Mouse (Mus musculus) hindbrain, embryonic 14.5 days (tissue): Measurements from ENCODE around the gene Fam219a. TPM values are rescaled to one million over a fixed set of nuclear protein-coding genes. Genes with fewer than 3 reads are reported as not detected.

Experiments
- ATAC-seq: fragments of 200-750 bp; cut with Nextera tagmentation; 2 replicates; pipeline ENCODE4 v1.8.0; 2017; ENCODE audit warnings: moderate number of reproducible peaks, mild to moderate bottlenecking, moderate TSS enrichment, moderate library complexity; ENCODE audit not compliant: low FRiP score
- DNase-seq: peaks from one replicate; pipeline ENCODE4 v3.0.0-alpha.2; 2015; ENCODE audit warnings: low spot score
- H3K27ac ChIP-seq: fragments of 300-500 bp; sonication (generic); 2 replicates; pipeline ENCODE4 v1.5.1; 2014; ENCODE audit warnings: mild to moderate bottlenecking, moderate library complexity
- H3K27me3 ChIP-seq: fragments of 300-500 bp; sonication (generic); 2 replicates; pipeline ENCODE4 v1.6.1; 2014; ENCODE audit warnings: mild to moderate bottlenecking, low read length, mixed read lengths; ENCODE audit not compliant: control insufficient read depth, insufficient read depth
- H3K36me3 ChIP-seq: fragments of 300-500 bp; sonication (generic); replicated peaks from 2 replicates; pipeline ENCODE4 v1.6.1; 2014; ENCODE audit not compliant: control insufficient read depth, insufficient read depth
- H3K4me1 ChIP-seq: fragments of 300-500 bp; sonication (generic); replicated peaks from 2 replicates; pipeline ENCODE4 v1.6.1; 2014; ENCODE audit warnings: antibody characterized with exemption, low read length, mixed read lengths; ENCODE audit not compliant: control insufficient read depth, insufficient read depth
- H3K4me2 ChIP-seq: fragments of 300-500 bp; sonication (generic); replicated peaks from 2 replicates; pipeline ENCODE4 v1.6.1; 2014; ENCODE audit warnings: mild to moderate bottlenecking, moderate library complexity
- H3K4me3 ChIP-seq: fragments of 300-500 bp; sonication (generic); replicated peaks from 2 replicates; pipeline ENCODE4 v1.5.1; 2014; ENCODE audit warnings: mild to moderate bottlenecking, low read length
- H3K9ac ChIP-seq: fragments of 300-500 bp; sonication (generic); 2 replicates; pipeline ENCODE4 v1.6.1; 2014
- H3K9me3 ChIP-seq: fragments of 300-500 bp; sonication (generic); 2 replicates; pipeline ENCODE4 v1.6.1; 2016; ENCODE audit warnings: low read length; ENCODE audit not compliant: control insufficient read depth
- WGBS: fragments of 180-500 bp; shearing (Covaris S2); extraction: QIAGEN DNeasy Blood & Tissue Kit; methylation state at CpG from one replicate; pipeline ENCODE4 v1.1.7; 2014; 5-methylcytosine and 5-hydroxymethylcytosine counted together
- polyA plus RNA-seq: library from polyadenylated mRNA; unstranded; fragments of >200 nt; fragmentation: Nextera tagmentation; extraction: Ambion mirVana; gene quantifications from 2 replicates; pipeline ENCODE4 v1.2.1, GENCODE M21; 2014

Fam219a gene
- polyA plus RNA-seq, 1 experiment from 2014 or later, result 23.5 TPM

- ATAC-seq, result no peak
- H3K27ac ChIP-seq, result no peak overlapping the region
- peaks cover 17% of the 10 kb centered on the region; the same call in 1 of the 2 replicates for H3K4me1 ChIP-seq
- DNase-seq, result no peak
- peak overlapping the region; percentile 52 for H3K4me2 ChIP-seq
- no peak overlapping the region for H3K9ac ChIP-seq
- H3K9me3 ChIP-seq, result no peaks in the 10 kb centered on the region
- peaks cover 56% of the 10 kb centered on the region for H3K27me3 ChIP-seq
- no peak overlapping the region for H3K4me3 ChIP-seq
- no peaks in the 10 kb centered on the region for H3K36me3 ChIP-seq
- 42% methylated on average over 5 of the region's 5 CpGs for WGBS
Measured at GRCm38 (mm10) chr4:41497046-41497445, 72.3 kb downstream of the Fam219a start.

- peaks cover 45% of the 10 kb centered on the region for H3K27me3 ChIP-seq
- H3K4me3 ChIP-seq, result no peak overlapping the region
- ATAC-seq (peak; percentile 36; the same call in 1 of the 2 replicates), DNase-seq (peak; percentile 52)
- whole genome bisulfite sequencing, result 70% methylated on average over 11 of the region's 11 CpGs
- no peaks in the 10 kb centered on the region for H3K9me3 ChIP-seq
- H3K4me1 ChIP-seq, result peaks cover 13% of the 10 kb centered on the region; the same call in 1 of the 2 replicates
- H3K4me2 ChIP-seq, result no peak overlapping the region
- H3K27ac ChIP-seq, result no peak overlapping the region
- H3K36me3 ChIP-seq, result no peaks in the 10 kb centered on the region
- H3K9ac ChIP-seq, result no peak overlapping the region
Measured at GRCm38 (mm10) chr4:41495850-41496249, 73.5 kb downstream of the Fam219a start.

DNA sequence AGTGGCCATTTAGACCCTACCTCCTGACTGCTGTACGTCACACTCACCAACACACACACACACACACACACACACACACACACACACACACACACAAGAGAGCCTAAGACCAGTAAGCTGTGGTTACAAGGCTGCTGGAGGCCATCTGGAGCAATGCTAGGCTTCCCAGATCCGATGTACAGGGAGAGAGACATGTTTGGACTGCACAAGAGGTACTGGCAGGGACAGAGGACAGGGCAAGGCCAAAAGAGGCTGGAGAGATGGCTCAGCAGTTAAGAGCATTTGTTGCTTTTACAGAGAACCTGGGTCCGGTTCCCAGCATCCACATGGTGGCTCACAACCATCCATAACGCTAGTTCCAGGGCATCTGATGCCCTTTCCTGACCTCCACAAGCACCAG, 74.3 kb downstream of the Fam219a start:
- H3K36me3 ChIP-seq, result no peaks in the 10 kb centered on the region
- no peaks in the 10 kb centered on the region for H3K9me3 ChIP-seq
- H3K4me1 ChIP-seq, result peaks cover 13% of the 10 kb centered on the region; the same call in 1 of the 2 replicates
- H3K4me2 ChIP-seq, result no peak overlapping the region
- WGBS, result 84% methylated on average over 4 of the region's 4 CpGs
- no peak overlapping the region for H3K4me3 ChIP-seq
- ATAC-seq (no peak), DNase-seq (no peak)
- no peak overlapping the region for H3K27ac ChIP-seq
- H3K27me3 ChIP-seq, result peaks cover 38% of the 10 kb centered on the region
- H3K9ac ChIP-seq, result no peak overlapping the region

DNA sequence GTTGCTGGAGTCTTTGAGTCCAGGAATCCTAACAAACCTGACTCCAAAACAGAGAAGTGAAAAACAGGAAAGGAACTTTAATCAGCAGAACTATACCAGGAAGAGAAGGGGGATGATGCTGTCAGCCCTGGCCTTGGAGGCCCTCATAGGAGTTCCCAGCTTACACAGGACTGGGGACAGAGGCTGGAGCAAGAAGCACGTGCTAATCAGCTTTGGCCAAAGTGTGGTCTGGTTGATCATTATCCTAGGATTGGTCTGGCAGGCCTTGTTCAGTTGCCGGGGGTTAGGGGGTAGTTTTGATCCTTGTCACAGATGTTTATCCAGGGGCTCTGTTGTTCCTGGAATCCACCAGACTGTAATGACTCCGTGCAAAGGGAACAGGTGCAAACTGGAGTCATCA, 75.0 kb downstream of the Fam219a start:
- DNase-seq, result no peak
- 42% methylated on average over 3 of the region's 3 CpGs for WGBS
- H3K36me3 ChIP-seq, result no peaks in the 10 kb centered on the region
- H3K9ac ChIP-seq, result no peak overlapping the region
- no peak overlapping the region for H3K4me3 ChIP-seq
- H3K9me3 ChIP-seq, result no peaks in the 10 kb centered on the region
- no peak overlapping the region for H3K27ac ChIP-seq
- H3K4me2 ChIP-seq, result no peak overlapping the region
- peaks cover 11% of the 10 kb centered on the region; the same call in 1 of the 2 replicates for H3K4me1 ChIP-seq
- ATAC-seq, result no peak
- H3K27me3 ChIP-seq, result peaks cover 31% of the 10 kb centered on the region

DNA sequence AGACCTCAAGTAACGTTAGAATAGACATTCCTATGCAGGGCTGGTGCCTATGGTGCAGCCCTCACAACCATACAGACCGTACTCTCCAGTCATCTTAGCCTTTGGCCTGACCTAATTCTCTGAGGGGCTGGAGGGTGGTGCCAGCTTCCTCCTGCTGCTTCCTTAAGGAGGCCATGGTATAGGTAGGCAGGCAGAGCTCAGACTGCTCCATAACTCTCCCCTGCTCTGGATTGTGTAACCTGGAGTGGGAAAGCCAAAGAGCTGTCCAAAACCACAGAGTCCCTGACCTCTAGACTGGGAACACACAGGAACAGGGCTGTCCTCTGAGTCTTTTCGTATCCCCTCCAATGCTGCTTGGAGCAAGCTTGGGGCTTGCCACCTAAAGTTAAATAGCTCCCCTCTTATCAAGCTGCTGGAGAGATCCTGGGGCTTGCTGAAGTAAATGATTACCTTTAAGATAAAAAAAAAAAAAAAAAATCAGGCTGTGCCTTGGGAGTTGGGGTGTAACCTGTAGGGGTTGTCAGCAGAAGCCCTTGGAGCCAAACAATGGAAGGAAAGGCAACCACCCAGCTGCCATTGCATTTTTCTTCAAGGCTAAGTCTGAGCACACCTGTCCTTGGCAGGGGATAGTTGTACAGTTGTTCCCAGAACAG, 75.7 kb downstream of the Fam219a start:
- H3K9ac ChIP-seq, result no peak overlapping the region
- H3K4me1 ChIP-seq, result peaks cover 8% of the 10 kb centered on the region; the same call in 1 of the 2 replicates
- H3K27me3 ChIP-seq, result peaks cover 23% of the 10 kb centered on the region
- DNase-seq, result no peak
- H3K9me3 ChIP-seq, result no peaks in the 10 kb centered on the region
- H3K36me3 ChIP-seq, result no peaks in the 10 kb centered on the region
- WGBS, result 70% methylated on average over 3 of the region's 3 CpGs
- H3K27ac ChIP-seq, result no peak overlapping the region
- no peak for ATAC-seq
- H3K4me2 ChIP-seq, result no peak overlapping the region
- H3K4me3 ChIP-seq, result no peak overlapping the region

GRCm38 (mm10) chr4:41492951-41493350, 76.4 kb downstream of the Fam219a start:
- ATAC-seq, result no peak
- H3K36me3 ChIP-seq, result no peaks in the 10 kb centered on the region
- H3K9me3 ChIP-seq, result no peaks in the 10 kb centered on the region
- peaks cover 4% of the 10 kb centered on the region; the same call in 1 of the 2 replicates for H3K4me1 ChIP-seq
- no peak for DNase-seq
- no peak overlapping the region for H3K27ac ChIP-seq
- 90% methylated on average over 7 of the region's 7 CpGs for WGBS
- no peak overlapping the region for H3K4me3 ChIP-seq
- peaks cover 16% of the 10 kb centered on the region for H3K27me3 ChIP-seq
- H3K4me2 ChIP-seq, result no peak overlapping the region
- H3K9ac ChIP-seq, result no peak overlapping the region

DNA sequence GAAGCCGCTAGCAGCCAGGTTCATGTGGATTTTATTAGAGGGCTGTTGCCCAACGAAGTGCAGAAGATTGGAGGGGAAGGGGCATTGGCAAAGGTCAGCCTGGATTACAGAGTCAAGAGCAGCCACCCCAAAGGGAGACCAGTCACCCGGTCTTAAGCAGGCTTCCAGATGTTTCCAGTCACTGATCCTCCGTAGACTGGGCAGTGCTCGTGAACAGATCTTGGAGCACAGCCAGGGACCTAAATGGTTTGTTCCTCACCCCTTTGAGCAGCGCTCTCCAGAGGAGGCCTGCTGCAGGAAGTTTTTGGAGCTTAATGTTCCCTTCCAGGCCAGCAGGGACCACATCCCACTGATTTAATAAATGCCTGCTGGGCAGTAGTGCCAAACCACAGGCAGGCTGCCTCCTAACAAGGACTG, 87.7 kb downstream of the Fam219a start:
- Histone ChIP-seq H3K4me1 (no peaks in the 10 kb centered on the region), H3K36me3 (peaks cover 7% of the 10 kb centered on the region; the same call in 1 of the 2 replicates), H3K9me3 (no peaks in the 10 kb centered on the region), H3K27me3 (no peaks in the 10 kb centered on the region), H3K9ac (no peak overlapping the region), H3K27ac (no peak overlapping the region), H3K4me3 (no peak overlapping the region), H3K4me2 (no peak overlapping the region)
- no peak for ATAC-seq
- WGBS, result 55% methylated on average over 6 of the region's 6 CpGs
- DNase-seq, result no peak

GRCm38 (mm10) chr4:41480254-41480653, 89.1 kb downstream of the Fam219a start:
- DNase-seq, result no peak
- Histone ChIP-seq H3K9ac (no peak overlapping the region), H3K27ac (no peak overlapping the region), H3K36me3 (peaks cover 7% of the 10 kb centered on the region; the same call in 1 of the 2 replicates), H3K4me3 (no peak overlapping the region), H3K9me3 (no peaks in the 10 kb centered on the region), H3K27me3 (no peaks in the 10 kb centered on the region), H3K4me1 (no peaks in the 10 kb centered on the region), H3K4me2 (no peak overlapping the region)
- 81% methylated on average over 8 of the region's 8 CpGs for WGBS
- no peak for ATAC-seq

- Histone ChIP-seq H3K4me2 (no peak overlapping the region), H3K36me3 (peaks cover 7% of the 10 kb centered on the region; the same call in 1 of the 2 replicates), H3K4me1 (no peaks in the 10 kb centered on the region), H3K9me3 (no peaks in the 10 kb centered on the region), H3K4me3 (no peak overlapping the region), H3K27ac (no peak overlapping the region), H3K27me3 (no peaks in the 10 kb centered on the region), H3K9ac (no peak overlapping the region)
- no peak for ATAC-seq
- WGBS, result 76% methylated on average over 1 of the region's 1 CpGs
- DNase-seq, result no peak
Measured at GRCm38 (mm10) chr4:41479456-41479804, 89.9 kb downstream of the Fam219a start.
